Mouse (Mus musculus) midbrain, embryonic 16.5 days (tissue): ENCODE measurements around the gene 2310034G01Rik. TPM values are rescaled to one million over a fixed set of nuclear protein-coding genes. Genes with fewer than 3 reads are reported as not detected.
A peak's percentile ranks its signal among the peaks of the same experiment; 100 is the strongest.

Source experiments
- ATAC-seq: fragments of 200-750 bp; cut with Nextera tagmentation; 2 replicates; pipeline ENCODE4 v1.8.0; 2017; ENCODE audit warnings: moderate TSS enrichment
- H3K27ac ChIP-seq: fragments of 300-500 bp; sonication (generic); 2 replicates; pipeline ENCODE4 v1.5.1; 2014; ENCODE audit warnings: mild to moderate bottlenecking, low read length, mixed read lengths
- H3K27me3 ChIP-seq: fragments of 300-500 bp; sonication (generic); 2 replicates; pipeline ENCODE4 v1.6.1; 2014; ENCODE audit warnings: low read depth, low read length, mixed read lengths; ENCODE audit not compliant: control insufficient read depth, insufficient read depth
- H3K36me3 ChIP-seq: fragments of 300-500 bp; sonication (generic); 2 replicates; pipeline ENCODE4 v1.6.1; 2014; ENCODE audit warnings: mild to moderate bottlenecking, low read length, moderate library complexity, mixed read lengths; ENCODE audit not compliant: control insufficient read depth, insufficient read depth
- H3K4me1 ChIP-seq: fragments of 300-500 bp; sonication (generic); 2 replicates; pipeline ENCODE4 v1.6.1; 2014; ENCODE audit warnings: mild to moderate bottlenecking, low read length, mixed read lengths; ENCODE audit not compliant: control insufficient read depth, insufficient read depth
- H3K4me2 ChIP-seq: fragments of 300-500 bp; sonication (generic); 2 replicates; pipeline ENCODE4 v1.6.1; 2014; ENCODE audit warnings: mild to moderate bottlenecking, low read length, mixed read lengths
- H3K4me3 ChIP-seq: fragments of 300-500 bp; sonication (generic); 2 replicates; pipeline ENCODE4 v1.5.1; 2014; ENCODE audit warnings: low read depth, mild to moderate bottlenecking, low read length, moderate library complexity, mixed read lengths
- H3K9ac ChIP-seq: fragments of 300-500 bp; sonication (generic); 2 replicates; pipeline ENCODE4 v1.6.1; 2014; ENCODE audit warnings: low read depth, low read length, mixed read lengths
- H3K9me3 ChIP-seq: fragments of 300-500 bp; sonication (generic); replicated peaks from 2 replicates; pipeline ENCODE4 v1.6.1; 2014; ENCODE audit warnings: mild to moderate bottlenecking, low read length, mixed read lengths; ENCODE audit not compliant: control insufficient read depth, poor library complexity, severe bottlenecking
- WGBS: fragments of 180-500 bp; shearing (Covaris S2); extraction: QIAGEN DNeasy Blood & Tissue Kit; methylation state at CpG from one replicate; pipeline ENCODE4 v1.1.7; 2014; 5-methylcytosine and 5-hydroxymethylcytosine counted together
- polyA plus RNA-seq: library from polyadenylated mRNA; unstranded; fragments of >200 nt; fragmentation: Nextera tagmentation; extraction: Ambion mirVana; gene quantifications from 2 replicates; pipeline ENCODE4 v1.2.1, GENCODE M21; 2015

Gene 2310034G01Rik
- polyA plus RNA-seq, 1 experiment from 2014 or later, result 1.4 TPM

- H3K9ac ChIP-seq, result no peak overlapping the region
- WGBS, result 92% methylated on average over 3 of the region's 3 CpGs
- no peak overlapping the region for H3K27ac ChIP-seq
- H3K4me1 ChIP-seq, result peaks cover 18% of the 10 kb centered on the region
- no peak overlapping the region for H3K4me3 ChIP-seq
- peaks cover 15% of the 10 kb centered on the region for H3K36me3 ChIP-seq
- no peak for ATAC-seq
- no peak overlapping the region for H3K4me2 ChIP-seq
- no peaks in the 10 kb centered on the region for H3K9me3 ChIP-seq
- no peaks in the 10 kb centered on the region for H3K27me3 ChIP-seq
Observed at GRCm38 (mm10) chr19:46331936-46332335, 18.2 kb downstream of the 2310034G01Rik start.

GRCm38 (mm10) chr19:46331326-46331725, 18.8 kb downstream of the 2310034G01Rik start:
- 91% methylated on average over 14 of the region's 14 CpGs for whole genome bisulfite sequencing
- H3K9me3 ChIP-seq, result no peaks in the 10 kb centered on the region
- peaks cover 15% of the 10 kb centered on the region for H3K36me3 ChIP-seq
- H3K4me2 ChIP-seq, result no peak overlapping the region
- H3K27me3 ChIP-seq, result no peaks in the 10 kb centered on the region
- no peak overlapping the region for H3K4me3 ChIP-seq
- no peak for ATAC-seq
- H3K4me1 ChIP-seq, result peaks cover 18% of the 10 kb centered on the region
- H3K27ac ChIP-seq, result no peak overlapping the region
- H3K9ac ChIP-seq, result no peak overlapping the region

GRCm38 (mm10) chr19:46330696-46331095, 19.4 kb downstream of the 2310034G01Rik start:
- ATAC-seq, result no peak
- H3K27me3 ChIP-seq, result no peaks in the 10 kb centered on the region
- H3K9ac ChIP-seq, result no peak overlapping the region
- H3K4me3 ChIP-seq, result no peak overlapping the region
- no peak overlapping the region for H3K4me2 ChIP-seq
- peaks cover 18% of the 10 kb centered on the region for H3K4me1 ChIP-seq
- WGBS, result 95% methylated on average over 12 of the region's 12 CpGs
- H3K36me3 ChIP-seq, result peaks cover 15% of the 10 kb centered on the region
- H3K27ac ChIP-seq, result no peak overlapping the region
- H3K9me3 ChIP-seq, result no peaks in the 10 kb centered on the region

- no peak overlapping the region for H3K27ac ChIP-seq
- peaks cover 26% of the 10 kb centered on the region for H3K4me1 ChIP-seq
- H3K27me3 ChIP-seq, result no peaks in the 10 kb centered on the region
- H3K9me3 ChIP-seq, result no peaks in the 10 kb centered on the region
- H3K4me3 ChIP-seq, result no peak overlapping the region
- 6% methylated on average over 16 of the region's 16 CpGs for WGBS
- peak overlapping the region; percentile 98 for H3K4me2 ChIP-seq
- H3K36me3 ChIP-seq, result peaks cover 15% of the 10 kb centered on the region
- H3K9ac ChIP-seq, result no peak overlapping the region
- ATAC-seq, result no peak
Observed at GRCm38 (mm10) chr19:46329951-46330350, 20.2 kb downstream of the 2310034G01Rik start.

- peak; percentile 7; the same call in 1 of the 2 replicates for ATAC-seq
- under 1% methylated on average over 54 of the region's 54 CpGs for WGBS
- peak overlapping the region; percentile 98 for H3K27ac ChIP-seq
Observed at GRCm38 (mm10) chr19:46329031-46329641, 21.0 kb downstream of the 2310034G01Rik start.

GRCm38 (mm10) chr19:46328081-46329030, 21.7 kb downstream of the 2310034G01Rik start, which contains the start of gene Fbxl15:
Fbxl15 (plus strand) TSS chr19:46328184.
- Histone ChIP-seq H3K9me3 (no peaks in the 10 kb centered on the region), H3K4me2 (peak within 1 kb of the TSS; percentile 98), H3K4me1 (peaks cover 41% of the 10 kb centered on the region), H3K9ac (peak within 1 kb of the TSS; percentile 85), H3K4me3 (peak within 1 kb of the TSS; percentile 75), H3K27ac (peak within 1 kb of the TSS; percentile 98), H3K27me3 (no peaks in the 10 kb centered on the region), H3K36me3 (peaks cover 15% of the 10 kb centered on the region)
- peak; percentile 81 for ATAC-seq
- under 1% methylated on average over 76 of the region's 81 CpGs for WGBS

More at GRCm38 (mm10) chr19:46329031-46329641, 21.0 kb downstream of the 2310034G01Rik start:
- Histone ChIP-seq H3K4me3 (peak overlapping the region; percentile 75), H3K9ac (peak overlapping the region; percentile 85), H3K36me3 (peaks cover 15% of the 10 kb centered on the region), H3K4me1 (peaks cover 34% of the 10 kb centered on the region), H3K4me2 (peak overlapping the region; percentile 98), H3K27me3 (no peaks in the 10 kb centered on the region), H3K9me3 (no peaks in the 10 kb centered on the region)

GRCm38 (mm10) chr19:46327531-46328064, 22.5 kb downstream of the 2310034G01Rik start:
- Histone ChIP-seq H3K9me3 (no peaks in the 10 kb centered on the region), H3K4me1 (peaks cover 49% of the 10 kb centered on the region)
- 26% methylated on average over 14 of the region's 14 CpGs for WGBS

GRCm38 (mm10) chr19:46326756-46327305, 23.3 kb downstream of the 2310034G01Rik start, which contains the start of gene Psd:
Psd (minus strand) TSS chr19:46327156.
- Histone ChIP-seq H3K27ac (peak within 1 kb of the TSS; percentile 98), H3K4me1 (peaks cover 57% of the 10 kb centered on the region), H3K36me3 (peaks cover 10% of the 10 kb centered on the region), H3K9ac (peak within 1 kb of the TSS; percentile 85), H3K4me3 (peak within 1 kb of the TSS; percentile 75), H3K9me3 (no peaks in the 10 kb centered on the region), H3K27me3 (no peaks in the 10 kb centered on the region), H3K4me2 (peak within 1 kb of the TSS; percentile 98)
- under 1% methylated on average over 34 of the region's 35 CpGs for WGBS
- ATAC-seq, result no peak

More at GRCm38 (mm10) chr19:46327531-46328064, 22.5 kb downstream of the 2310034G01Rik start:
- peak; percentile 0; the same call in 1 of the 2 replicates for ATAC-seq
- Histone ChIP-seq H3K4me3 (peak overlapping the region; percentile 75), H3K27ac (peak overlapping the region; percentile 98), H3K4me2 (peak overlapping the region; percentile 98), H3K9ac (peak overlapping the region; percentile 85), H3K27me3 (no peaks in the 10 kb centered on the region), H3K36me3 (peaks cover 15% of the 10 kb centered on the region)
